Mouse (Mus musculus) adrenal gland, postnatal 14 days (tissue): ENCODE measurements at regions not wholly inside any gene's neighbourhood (a gene's known extent, or its start where the extent isn't known, plus 50 kb on each side); places are given as distances from the start of the nearest gene placed in this dataset.

Experiments
- DNase-seq: peaks from one replicate; pipeline ENCODE4 v3.0.0; 2021; ENCODE audit warnings: mixed read lengths

DNA sequence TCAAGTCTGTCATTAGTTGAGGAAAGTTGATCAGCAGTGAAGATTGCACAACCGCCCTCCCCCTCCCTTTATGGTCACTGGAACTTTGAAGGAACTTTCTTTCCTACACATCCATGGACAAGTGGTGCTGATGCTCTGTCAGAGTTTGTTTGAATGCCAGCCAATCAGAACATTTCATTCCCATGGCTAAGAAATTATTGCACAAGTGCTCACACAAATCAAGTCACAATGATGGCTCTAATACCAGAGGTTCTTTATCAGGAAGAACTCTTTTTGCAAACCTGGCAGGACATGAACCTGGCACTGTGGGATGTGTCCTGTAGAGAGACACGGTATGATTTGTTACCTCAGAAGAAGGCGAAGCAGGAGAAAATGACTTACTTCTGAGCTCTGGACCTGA lies 54.3 kb upstream of the Spry2 start:
- peak; percentile 28 for DNase-seq

DNA sequence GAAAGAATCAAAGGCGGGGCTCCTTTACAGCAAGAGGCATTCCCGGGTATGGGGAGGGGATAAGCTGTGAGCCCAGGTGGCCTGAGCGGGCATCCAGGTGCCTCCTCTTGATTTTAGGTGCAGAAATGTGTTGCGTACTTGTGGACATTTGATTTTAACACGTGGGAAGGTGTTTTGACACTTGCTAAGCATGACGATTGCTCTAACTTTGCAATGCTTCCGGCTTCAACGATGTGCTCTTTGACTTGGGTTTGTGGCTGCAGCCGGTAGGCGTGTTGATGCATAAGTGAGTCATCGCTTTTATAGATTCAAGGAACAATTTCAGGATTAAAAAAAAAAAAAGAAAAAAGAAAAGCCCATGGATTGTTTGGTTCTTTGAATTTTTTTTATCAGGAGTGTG lies 58.5 kb upstream of the Spry2 start:
- no peak for DNase-seq

DNA sequence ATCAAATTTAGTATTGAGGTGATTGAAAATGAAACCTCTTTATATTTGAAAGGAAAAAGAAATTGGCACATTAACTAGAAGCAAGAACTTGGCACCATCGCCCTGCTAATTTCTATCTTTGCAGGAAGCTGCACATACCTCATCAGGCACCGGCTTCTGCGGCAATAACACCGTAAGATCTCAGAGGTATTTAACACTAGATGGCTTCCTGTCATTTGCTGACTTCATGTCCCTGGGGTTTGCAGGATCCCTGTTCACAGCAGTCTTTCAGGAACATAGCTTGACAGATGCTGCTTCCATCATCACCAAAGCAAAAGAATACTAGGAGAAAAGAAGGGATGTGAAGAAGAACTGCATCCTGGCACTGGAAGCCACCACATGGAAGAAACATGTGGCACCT lies 60.2 kb upstream of the Spry2 start:
- no peak for DNase-seq

DNA sequence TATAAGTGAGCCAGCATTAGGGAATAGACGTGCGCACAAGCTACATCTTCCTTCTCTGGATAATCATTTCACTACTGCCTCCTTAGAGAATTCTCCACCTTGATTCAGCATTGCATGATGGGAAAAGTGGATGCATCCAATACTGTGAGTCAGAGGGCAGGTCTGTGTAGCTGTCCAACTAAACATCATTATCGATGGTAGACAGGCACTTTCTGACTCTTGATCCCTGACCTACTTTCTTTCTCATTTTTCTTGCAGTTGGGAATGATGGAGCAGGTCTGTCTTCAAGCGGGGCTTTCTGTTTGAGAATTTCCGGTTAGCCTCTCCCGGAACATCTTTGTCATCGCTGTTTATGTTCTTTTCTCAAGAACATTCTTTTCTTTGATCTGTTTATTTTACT lies 61.4 kb upstream of the Spry2 start:
- DNase-seq: no peak

DNA sequence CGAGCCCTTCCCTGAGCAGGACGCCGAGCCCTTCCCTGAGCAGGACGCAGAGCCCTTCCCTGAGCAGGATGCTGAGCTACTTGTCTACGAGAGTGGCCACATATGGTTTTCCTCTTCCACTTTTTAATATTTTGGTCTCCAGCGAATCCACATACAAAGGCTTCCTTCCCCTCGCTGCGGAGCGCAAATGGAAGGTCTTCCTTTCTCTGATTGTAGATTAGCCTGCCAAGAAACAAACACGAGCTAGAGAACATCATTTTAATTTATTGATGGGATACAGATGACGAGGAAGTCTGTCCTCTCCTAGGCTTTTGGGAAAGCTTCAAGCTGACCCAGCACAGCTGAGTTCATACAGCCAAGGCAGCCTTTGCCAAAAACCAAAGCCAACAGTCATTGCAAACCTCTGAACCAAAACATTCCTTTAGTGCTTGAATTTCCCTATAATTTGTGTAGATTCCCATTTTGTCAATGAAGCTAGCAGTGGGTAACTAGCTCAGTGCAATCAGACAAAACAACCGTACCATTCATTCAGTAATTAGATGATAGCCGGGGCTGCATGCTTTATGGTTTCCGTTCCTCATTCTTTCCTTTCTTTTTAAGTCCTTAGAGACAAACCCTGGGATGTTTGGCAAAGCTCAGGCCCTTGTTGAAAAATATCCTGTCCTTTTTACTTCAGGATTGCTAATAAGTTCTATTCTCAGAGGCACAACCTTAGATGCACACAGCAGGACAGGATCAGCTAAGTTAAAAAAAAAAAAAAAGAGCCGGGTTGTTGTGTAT lies 83.1 kb upstream of the Spry2 start:
- DNase-seq: peak; percentile 28

DNA sequence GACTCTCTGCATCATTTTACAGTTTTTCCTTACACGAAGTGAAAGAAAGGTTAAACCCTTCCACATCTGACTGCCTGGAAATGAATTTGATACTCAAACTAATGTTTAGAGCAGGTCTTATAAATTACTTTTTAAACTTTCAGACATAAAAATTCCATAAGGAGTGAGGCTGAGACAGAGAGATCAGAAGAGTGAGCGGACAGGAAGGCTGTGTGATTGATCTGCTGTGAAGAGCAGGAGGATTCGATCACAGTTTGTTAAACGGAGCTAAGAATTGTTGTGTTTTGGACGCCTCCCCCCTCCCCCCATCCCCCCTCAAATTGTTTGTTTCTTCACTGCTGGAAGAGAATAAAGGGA lies 83.7 kb upstream of the Spry2 start:
- no peak for DNase-seq

DNA sequence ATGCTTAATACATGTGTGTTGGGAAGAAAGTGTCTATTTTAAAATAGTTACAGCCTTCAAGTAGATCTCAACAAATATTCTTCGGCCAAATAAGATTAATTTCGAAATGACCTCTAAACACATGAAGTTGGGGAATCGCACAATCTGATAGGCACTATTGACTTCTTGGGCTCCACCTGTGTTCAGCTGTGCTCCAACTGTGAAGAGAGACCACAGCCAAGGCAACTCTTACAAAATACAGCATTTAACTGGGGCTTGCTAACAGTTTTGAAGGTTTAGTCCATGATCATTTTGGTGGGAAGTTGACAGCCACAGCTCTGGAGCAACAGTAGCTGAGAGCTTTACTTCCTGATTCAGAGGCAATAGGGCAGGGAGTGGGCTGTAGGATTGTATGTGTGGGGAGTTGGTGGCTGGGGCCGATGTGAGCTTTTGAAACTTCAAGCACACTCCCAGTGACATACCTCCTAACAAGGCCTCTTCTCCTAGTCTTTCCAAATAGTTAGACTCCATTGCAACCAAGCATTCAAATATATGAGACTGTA lies 90.8 kb upstream of the Spry2 start:
- DNase-seq: no peak

DNA sequence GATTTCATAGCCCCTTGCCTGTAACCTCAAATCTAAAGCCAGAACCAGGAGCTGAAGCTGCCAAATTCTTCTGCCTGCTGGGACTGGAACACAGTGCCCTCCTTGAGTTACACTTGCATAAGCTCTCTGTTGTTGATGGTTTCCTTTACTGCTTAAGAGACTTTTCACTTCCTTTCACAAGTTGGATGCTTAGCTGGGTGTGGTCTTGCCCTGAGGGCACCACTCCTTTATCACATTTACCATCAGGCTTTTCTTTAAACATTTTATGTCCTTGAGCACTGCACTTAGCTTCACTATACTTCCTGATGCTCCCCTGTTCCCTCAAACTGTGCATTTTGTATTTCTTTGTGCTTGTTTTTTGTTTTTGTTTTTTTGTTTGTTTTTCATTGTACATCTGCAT lies 92.1 kb upstream of the Spry2 start:
- no peak for DNase-seq

DNA sequence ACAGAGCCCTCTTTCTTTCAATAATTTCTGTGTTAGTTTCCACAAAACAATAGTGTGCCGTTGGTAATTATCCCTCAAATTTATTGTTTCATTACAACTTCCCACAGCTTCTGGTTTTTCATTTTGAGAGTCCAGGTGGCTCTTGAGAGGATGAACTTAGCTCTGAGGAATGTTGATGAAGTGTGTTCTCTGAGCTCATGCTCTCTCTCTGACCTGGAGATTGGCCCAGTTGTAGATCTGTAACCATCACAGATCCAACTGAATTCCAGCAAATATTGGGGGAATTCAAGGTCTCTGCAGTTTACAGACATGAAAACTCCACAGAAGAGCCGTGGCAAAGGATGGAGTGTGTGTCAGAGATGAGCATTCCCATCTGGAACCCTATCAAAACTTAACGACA lies 96.5 kb upstream of the Spry2 start:
- no peak for DNase-seq

DNA sequence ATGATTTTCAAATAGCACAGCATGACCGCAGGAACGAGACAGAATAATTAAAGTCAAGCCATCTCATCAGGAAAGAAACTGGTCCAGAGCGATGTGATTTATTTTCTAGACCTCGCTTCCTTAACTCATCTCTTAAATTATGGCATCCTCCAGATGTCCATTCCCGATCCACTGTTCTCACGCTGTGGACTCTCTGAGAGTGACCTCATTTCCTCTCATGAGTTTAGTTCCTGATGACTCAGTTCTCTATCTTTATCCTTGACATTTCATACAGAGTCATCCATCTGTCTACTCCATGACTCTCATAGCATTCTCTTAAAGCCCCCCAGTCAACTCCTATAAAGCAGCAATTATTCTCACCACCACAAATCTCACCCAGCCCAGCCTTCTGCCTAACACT lies 103.2 kb upstream of the Spry2 start:
- DNase-seq: peak; percentile 38

DNA sequence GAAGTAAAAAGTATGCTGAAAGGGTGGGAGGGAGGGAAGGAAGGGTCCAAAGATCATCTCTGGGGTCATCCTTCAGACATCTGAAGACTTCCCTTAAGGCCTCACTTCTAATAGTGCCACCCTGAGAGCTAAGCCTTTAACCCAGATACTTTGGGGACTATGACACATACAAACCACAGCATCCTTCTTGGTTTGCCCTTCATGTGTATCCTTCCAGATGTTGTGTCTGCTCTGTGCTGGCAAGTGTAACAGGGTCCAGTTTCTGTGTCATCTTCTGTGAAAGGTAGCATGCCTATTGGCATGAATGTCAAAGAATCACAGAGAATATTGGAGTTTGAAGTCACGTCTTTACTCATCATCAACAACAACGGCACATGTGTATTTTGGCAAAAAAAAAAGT lies 98.2 kb upstream of the Trim52 start:
- no peak for DNase-seq

DNA sequence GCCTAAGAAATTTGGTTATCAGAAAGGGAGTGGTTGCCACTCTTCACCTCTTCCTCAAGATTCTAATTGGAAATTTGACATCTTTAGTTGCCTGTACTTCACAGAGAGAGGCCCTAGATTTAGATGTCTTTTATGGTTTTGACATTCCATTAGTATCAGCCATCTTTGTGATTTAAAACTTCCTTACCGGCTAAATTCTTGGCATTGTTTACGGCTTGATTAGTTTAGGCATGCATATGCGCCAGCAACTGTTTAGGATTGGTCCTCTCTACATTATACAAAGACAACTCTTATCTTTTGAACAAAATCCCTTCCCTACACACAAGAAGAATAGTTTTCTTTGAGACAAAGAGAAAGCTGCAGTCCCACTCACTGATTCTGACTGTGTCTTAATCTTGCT lies 97.0 kb upstream of the Trim52 start:
- no peak for DNase-seq

DNA sequence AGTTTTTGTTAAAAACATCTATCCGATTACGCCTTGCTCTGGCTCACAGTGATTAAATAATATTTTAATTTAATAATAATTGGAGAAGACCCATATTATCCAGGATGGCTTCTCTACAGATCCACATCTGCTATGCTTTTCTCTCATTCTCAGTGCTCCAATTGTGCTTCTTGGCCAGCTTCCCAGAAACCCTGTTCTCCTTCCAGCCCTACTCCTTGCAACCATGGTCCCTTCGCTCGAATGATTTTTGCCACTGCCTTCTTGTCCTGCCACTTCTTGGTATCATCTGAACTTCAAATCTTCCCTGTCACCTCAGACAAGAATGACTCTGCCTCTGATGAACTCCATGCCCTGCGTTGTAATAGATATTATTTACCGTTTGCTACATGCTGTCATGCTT lies 95.0 kb upstream of the Trim52 start:
- DNase-seq: peak; percentile 9

DNA sequence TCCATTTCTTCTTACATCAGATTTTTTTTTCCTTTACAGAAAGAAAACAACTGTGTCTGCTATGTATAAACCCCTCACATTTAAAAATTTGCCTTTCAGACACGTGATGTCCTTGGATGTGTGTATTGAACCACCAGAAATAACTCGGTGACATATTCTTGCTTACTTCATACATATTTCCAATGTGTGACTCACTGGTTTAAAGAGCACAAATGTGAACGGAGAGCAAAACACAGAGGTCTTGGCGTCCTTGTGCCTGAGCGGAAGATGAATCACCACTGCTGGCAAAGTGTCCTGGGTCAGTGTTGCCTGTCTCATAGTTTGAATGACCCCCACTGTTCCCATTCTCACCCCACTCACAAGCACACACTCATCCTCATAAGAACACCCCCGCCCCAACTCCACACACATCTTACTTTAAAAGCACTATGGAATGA lies 94.0 kb upstream of the Trim52 start:
- DNase-seq: peak; percentile 85

DNA sequence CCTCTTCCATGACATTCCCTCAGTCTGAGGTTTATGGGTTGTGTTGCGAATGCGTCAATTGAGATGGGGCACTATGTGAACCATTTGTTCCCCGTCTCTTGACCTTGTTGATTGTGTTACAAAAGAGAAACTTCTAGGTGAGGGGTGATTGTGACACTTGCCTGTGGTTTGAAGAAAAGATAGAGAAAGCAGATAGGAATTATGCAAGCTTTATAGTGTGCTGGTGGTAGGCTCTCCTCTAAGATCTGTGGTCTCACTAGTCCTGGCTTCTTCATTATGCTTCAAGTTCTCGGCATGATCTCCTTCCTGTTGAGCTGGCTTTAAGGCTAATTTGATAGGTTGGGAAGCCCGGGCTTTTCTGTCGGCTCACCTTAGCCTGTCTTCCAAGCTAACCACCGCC lies 83.2 kb upstream of the Trim52 start:
- DNase-seq: no peak

DNA sequence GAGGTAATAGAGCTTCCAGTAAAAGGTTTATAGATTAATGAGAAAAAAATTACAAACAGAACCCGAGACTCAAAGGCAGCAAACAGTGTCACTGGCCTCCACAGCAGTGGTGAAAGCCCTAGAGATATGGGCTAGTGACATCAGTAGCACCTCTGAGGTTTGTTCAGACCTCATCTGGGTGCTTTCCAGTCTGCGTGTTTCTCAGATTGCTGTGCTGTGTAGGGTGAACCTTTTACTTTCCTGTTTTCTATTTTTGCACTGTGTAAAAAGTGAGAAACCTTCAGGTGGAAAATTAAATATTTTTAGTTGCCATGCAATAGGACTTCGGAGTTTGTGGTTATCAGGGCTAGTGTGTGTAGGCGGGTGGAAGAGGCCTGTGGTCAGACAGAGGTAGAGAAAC lies 79.2 kb upstream of the Trim52 start:
- no peak for DNase-seq

DNA sequence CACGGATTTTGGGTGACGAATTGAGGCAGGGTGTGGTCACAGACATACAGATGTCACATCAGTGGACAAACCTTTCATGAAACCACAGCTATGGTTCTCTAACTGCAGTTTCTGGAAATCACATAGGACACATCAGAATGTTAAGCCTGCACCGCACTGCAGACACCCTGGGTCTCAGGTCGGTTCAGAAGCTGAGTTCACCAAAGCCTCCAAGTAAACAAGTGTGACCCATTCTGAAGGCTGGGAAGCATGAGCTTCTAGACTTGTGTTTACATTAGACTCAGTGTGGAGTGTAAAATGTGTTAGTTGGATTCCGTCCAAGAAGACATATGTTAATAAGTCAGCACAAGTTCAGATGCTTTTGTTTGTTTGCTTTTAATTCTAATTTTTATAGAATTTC lies 78.3 kb upstream of the Trim52 start:
- no peak for DNase-seq

DNA sequence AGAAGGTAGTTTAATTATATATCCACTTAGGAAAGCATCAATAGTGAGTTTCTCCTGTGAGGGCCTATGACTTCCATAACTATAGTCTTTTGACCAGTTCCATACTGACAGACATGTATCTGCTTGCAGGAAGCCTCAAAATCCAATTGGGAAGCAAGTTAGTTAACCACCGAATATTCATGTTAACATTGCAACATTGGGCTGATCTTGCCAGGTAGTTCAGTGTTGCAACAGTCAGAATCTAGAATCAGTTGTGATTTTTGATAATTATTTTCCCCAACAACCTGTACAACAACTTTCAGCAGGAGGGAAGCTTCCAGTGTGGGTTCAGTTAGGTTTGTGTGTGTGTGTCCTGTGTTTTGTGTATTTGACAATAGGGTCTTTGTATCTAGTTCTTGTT lies 74.9 kb upstream of the Trim52 start:
- no peak for DNase-seq

DNA sequence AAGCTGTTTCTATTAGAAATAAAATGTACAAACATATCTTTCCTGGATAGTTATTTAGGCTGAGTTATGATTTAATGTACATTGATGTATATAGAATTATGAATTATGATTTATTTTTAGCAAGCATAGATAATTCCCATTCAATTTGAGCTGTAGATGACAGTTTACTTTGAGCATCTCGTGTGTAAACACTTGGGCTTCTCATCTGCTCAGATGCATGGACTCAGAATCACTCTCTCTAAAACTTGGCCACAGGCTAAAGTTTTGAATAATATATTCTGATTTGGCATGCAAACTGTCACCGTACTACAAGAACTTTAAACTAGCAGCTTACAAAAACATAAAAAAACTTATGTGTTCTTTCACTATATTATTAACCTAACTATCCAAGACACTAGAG lies 72.2 kb upstream of the Trim52 start:
- no peak for DNase-seq

DNA sequence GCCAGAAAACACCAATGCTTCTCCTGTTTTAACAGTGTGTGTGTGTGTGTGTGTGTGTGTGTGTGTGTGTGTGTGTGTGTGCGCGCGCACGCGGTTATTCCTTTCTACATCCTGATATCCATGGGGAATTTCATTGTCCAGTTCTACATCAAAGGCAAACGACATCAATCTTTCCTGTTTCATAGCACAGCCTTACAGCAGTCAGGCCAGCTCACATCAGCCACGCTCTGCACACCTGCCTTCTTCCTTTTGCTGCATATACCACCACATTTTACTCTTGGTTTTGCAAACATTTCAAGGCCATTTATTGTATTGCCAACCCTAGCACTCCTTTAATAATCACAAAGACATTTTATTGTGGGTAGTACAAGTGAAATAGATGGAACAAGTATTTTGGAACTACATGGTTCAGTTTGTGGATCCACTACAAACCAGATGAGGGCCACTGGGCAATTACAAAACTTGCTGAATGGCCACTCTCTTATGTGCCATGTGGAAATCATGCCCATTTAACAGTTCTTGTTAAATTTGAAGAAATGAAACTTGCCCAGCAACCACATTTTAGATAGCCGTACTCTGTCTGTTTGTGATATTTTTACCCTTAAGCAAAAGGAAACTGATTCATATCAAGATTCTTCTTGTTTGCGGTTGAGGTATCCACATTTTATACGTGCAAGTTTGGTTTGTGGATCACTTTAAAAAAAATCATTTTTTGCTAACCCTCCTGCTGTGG lies 70.9 kb upstream of the Trim52 start:
- no peak for DNase-seq

DNA sequence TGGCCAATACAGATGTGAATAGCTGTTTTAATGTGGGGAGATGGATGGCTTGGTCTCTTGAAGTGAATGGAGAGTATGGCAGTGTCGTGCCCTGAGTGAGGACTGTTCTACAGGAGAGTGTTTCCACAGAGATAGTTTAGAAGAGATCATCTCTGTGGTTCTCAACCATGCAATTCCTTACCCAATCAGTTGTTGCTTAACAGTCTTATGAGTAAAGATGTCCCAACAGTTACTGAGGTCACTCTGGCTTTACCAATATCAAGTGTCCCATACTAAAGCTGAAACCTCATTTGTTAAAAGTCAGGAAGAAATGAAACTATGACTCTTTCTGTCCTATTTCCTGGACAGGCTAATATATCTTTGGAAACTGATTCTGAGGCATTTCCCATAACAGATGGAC lies 61.7 kb upstream of the Trim52 start:
- DNase-seq: no peak

DNA sequence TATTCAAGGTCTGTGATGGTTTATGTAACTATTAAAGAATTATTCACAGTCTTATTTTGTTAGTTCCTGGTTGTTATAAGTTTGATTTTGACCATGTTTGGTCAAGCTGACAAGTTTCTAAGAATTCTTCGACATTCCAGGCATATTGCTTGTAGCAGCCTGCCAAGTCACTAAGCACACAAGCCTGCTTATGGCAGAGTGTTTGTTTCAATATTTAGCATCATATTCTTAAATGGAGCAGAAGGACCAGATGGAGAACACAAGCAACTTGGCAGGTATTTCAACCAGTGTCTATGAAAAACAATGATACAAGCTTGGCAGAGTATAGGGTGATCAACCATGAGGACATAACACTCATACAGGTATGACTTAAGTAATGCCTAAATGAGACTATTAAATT lies 55.8 kb upstream of the Trim52 start:
- no peak for DNase-seq

DNA sequence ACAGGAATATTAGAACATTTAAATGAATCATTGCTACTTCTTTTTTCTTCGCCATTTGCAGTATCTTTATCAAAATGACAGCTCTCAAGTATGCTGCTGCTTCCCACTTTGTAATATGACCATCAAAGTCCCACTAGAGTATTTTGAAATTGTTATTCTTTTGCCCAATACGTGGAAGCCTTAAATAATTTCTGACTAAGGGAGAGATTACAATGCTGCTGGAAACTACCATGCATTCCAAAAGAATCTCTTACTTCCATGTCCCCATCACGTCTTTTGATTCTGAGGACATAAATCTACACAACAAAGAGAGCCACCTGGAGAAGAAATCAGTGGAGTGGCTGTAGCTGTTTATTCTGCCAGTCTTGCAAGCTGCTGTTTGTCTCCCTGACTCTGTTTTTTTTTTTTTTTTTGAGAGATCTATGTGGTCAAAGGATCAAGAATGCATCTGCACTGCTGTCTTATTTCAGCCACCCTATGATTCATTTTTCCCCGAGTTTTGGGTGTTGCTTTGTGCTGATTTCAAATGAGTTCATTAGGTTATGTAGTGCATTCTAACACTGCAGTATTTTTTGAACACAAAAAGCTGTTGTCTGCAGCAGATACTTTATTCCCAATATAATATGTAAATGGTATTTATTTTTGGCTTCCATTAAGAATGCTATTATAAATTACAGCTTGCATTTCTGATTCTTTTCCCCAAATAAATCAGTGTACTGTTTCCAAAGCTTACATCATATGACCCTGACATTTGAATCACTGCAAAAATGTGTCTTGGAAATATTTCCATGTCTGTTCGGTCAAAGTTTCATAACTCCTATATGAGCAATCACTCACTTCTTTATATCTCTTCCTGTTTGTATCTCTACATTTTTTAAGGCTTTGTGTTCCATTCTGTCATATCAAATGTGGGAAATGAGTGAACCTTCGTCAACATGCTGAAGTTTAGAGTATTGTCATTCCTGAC lies 53.1 kb upstream of the Trim52 start:
- DNase-seq: no peak
